Mouse (Mus musculus) fibroblast of lung, adult 2 months (primary cell): ENCODE results near the gene Rffl.

Experiments
- DNase-seq: peaks from one replicate; pipeline ENCODE4 v3.0.0-alpha.2; 2011; ENCODE audit warnings: low read depth

The Rffl gene

GRCm38 (mm10) chr11:82764438-82764924 is 106.5 kb downstream of the Rffl start:
- no peak for DNase-seq

- DNase-seq, result peak; percentile 82
Measured at GRCm38 (mm10) chr11:82763742-82764437, 107.1 kb downstream of the Rffl start, which contains the start of the genes Cct6b and Zfp830. Gene Cct6b (minus strand): TSS chr11:82764321. Gene Zfp830 (plus strand): TSS chr11:82764345.

- no peak for DNase-seq
Measured at GRCm38 (mm10) chr11:82763261-82763660, 107.7 kb downstream of the Rffl start.

GRCm38 (mm10) chr11:82762286-82762829 is 108.7 kb downstream of the Rffl start:
- no peak for DNase-seq

GRCm38 (mm10) chr11:82755919-82756318 is 115.1 kb downstream of the Rffl start:
- DNase-seq, result no peak
